Mouse (Mus musculus) cortical plate, adult 2 months (tissue): ENCODE data around the gene Olfr1410.

Experiments
- CTCF ChIP-seq: fragments of 200-500 bp; IDR thresholded peaks from 2 replicates; pipeline ENCODE4 v1.5.1; 2011; ENCODE audit warnings: mild to moderate bottlenecking, control low read depth, low read length; ENCODE audit not compliant: insufficient read depth; ENCODE audit errors: extremely low read depth
- POLR2A ChIP-seq: fragments of 200-500 bp; IDR thresholded peaks from 2 replicates; pipeline ENCODE4 v1.6.1; 2011; ENCODE audit warnings: mild to moderate bottlenecking, low read length, control low read depth; ENCODE audit not compliant: insufficient read depth; ENCODE audit errors: extremely low read depth

GRCm38 (mm10) chr1:92632196-92632595 lies 26.6 kb downstream of the Olfr1410 start:
- TF ChIP-seq CTCF (no peak), POLR2A (no peak)
